Mouse (Mus musculus) stomach, postnatal 0 days (tissue): ENCODE data around the gene Slc34a3.

Source experiments
- CTCF ChIP-seq: IDR thresholded peaks from 2 replicates; pipeline ENCODE4 v1.5.1; 2016; ENCODE audit warnings: antibody characterized with exemption, low read depth, mild to moderate bottlenecking, moderate library complexity
- EP300 ChIP-seq: optimal IDR thresholded peaks from 2 replicates; pipeline ENCODE3; 2016; ENCODE audit warnings: antibody characterized with exemption

GRCm38 (mm10) chr2:25278928-25279882, 45.0 kb upstream of the Slc34a3 start:
- TF ChIP-seq CTCF (peak; percentile 96), EP300 (no peak)
